Mouse (Mus musculus): ENCODE measurements around the gene Tirap. TPM values are rescaled to one million over a fixed set of nuclear protein-coding genes. Genes with fewer than 3 reads are reported as not detected.

The Tirap gene
- 23.0 and 28.3 TPM in 2 replicates for polyA plus RNA-seq (2012; rRNA removed)

GRCm38 (mm10) chr9:35199772-35200471, at the start of gene Tirap, which contains the start of gene Srpr:
TSS of gene Tirap (minus strand) at chr9:35200291.
TSS of gene Srpr (plus strand) at chr9:35200175.

GRCm38 (mm10) chr9:35210542-35211474, 10.7 kb upstream of the Tirap start, which contains the start of gene Foxred1:
TSS of gene Foxred1 (minus strand) at chr9:35211055.

GRCm38 (mm10) chr9:35175251-35176123, 24.6 kb downstream of the Tirap start, which contains the start of gene Dcps:
TSS of gene Dcps (minus strand) at chr9:35176061.

Other genes starting within 250 kb of the Tirap start
- gene St3gal4, start 81.0 kb downstream of the Tirap start, polyA plus RNA-seq (2012; rRNA removed) = 33.7 and 47.4 TPM in 2 replicates
- 21.2 and 27.6 TPM in 2 replicates for gene Dcps, start 24.2 kb downstream of the Tirap start, polyA plus RNA-seq (2012; rRNA removed)
- 61.5 and 66.2 TPM in 2 replicates for gene Srpr, start 116 bp downstream of the Tirap start, polyA plus RNA-seq (2012; rRNA removed)
- gene Foxred1, start 10.8 kb upstream of the Tirap start, polyA plus RNA-seq (2012; rRNA removed) = 11.8 and 19.4 TPM in 2 replicates
- 10.1 and 12.5 TPM in 2 replicates for gene Fam118b, start 67.5 kb upstream of the Tirap start, polyA plus RNA-seq (2012; rRNA removed)
- gene Rpusd4, start 67.6 kb upstream of the Tirap start, polyA plus RNA-seq (2012; rRNA removed) = 8.0 and 9.2 TPM in 2 replicates
- 5.5 and 5.8 TPM in 2 replicates for gene Cdon, start 220.8 kb upstream of the Tirap start, polyA plus RNA-seq (2012; rRNA removed)

Data from colon, adult 2 months (tissue).